Mouse (Mus musculus) lung, adult 2 months (tissue): ENCODE measurements around the gene Uhrf1.

Experiments used
- CTCF ChIP-seq: fragments of 200-500 bp; IDR thresholded peaks from 2 replicates; pipeline ENCODE4 v1.5.1; 2011; ENCODE audit warnings: mild to moderate bottlenecking, low read length, control low read depth; ENCODE audit not compliant: insufficient read depth
- POLR2A ChIP-seq: fragments of 200-500 bp; IDR thresholded peaks from 2 replicates; pipeline ENCODE4 v1.6.1; 2011; ENCODE audit warnings: low read depth, mild to moderate bottlenecking, control low read depth, low read length, borderline replicate concordance; ENCODE audit errors: extremely low read depth

DNA sequence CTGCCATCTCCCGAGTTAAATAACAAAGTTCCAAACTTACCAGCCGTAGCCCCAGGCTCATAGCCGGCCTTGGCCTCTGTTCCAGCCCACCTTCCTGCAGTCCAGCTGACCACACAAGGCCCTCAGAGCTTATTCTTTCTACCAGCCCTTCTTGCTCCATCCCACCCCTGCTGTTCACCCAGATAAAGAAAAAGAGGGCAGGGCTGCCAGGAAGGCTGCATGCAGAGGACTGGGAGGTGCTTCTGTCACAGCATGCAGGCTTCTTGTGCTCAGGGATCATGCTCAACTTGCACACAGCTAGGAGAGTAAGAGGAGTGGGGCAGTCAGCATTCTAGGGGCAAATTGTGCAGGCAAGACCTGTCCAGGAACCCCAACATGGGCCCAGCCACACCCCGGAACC, 45.0 kb downstream of the Uhrf1 start:
- no peak for TF ChIP-seq CTCF
- TF ChIP-seq POLR2A: no peak
